ENCODE assay signal across 12 mouse cellular contexts in the genomic region with DNA sequence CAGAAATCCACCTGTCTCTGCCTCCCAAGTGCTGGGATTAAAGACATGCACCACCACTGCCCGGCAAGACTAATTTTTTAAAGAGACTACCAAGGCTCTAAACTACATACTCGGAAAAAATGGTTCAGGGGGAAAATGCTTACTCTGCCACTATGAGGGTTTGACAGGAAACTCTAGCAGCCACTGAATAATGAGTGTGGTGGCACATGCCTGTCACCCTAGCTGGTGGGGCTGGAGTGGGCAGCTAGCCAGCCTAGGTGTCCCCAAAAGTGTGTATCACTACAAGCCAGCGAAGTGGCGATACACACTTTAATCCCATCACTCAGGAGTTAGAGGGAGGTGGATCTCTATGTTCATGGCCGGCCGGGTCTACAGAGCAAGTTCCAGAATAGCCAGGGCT. TPM values are rescaled to one million over a fixed set of nuclear protein-coding genes. Genes with fewer than 3 reads are reported as not detected.
DNase-seq lines count a peak whose midpoint lies in the region; ATAC-seq and TF ChIP-seq lines count a peak whose summit lies in the region.
"Had no signal": no experiment of that assay in that cellular context is flagged by ENCODE, and none has a peak within 500 bp of the region (broad histone marks: within the 10 kb centered on the region; RNA-seq: fewer than 3 reads in every experiment).

No protein-coding gene starts in this region.

- H3K9ac ChIP-seq in hindbrain, embryonic 16.5 days (ENCODE audit: low read depth, low read length), result no peak overlapping the region
- H3K9ac ChIP-seq: heart, embryonic 12.5 days had no signal

- H3K4me2 ChIP-seq in hindbrain, embryonic 16.5 days (ENCODE audit: low read length), result no peak overlapping the region

- ATAC-seq in hindbrain, embryonic 16.5 days, result no peak
- peak; percentile 38 for ATAC-seq in inflammation-experienced regulatory T-cells, adult 6 months
- ATAC-seq: hindbrain, postnatal 0 days had no signal

- H3K36me3 ChIP-seq in hindbrain, embryonic 10.5 days, result peaks cover 39% of the 10 kb centered on the region
- H3K36me3 ChIP-seq in hindbrain, embryonic 16.5 days (ENCODE audit: control insufficient read depth, insufficient read depth, low read length), result peaks cover 16% of the 10 kb centered on the region
- H3K36me3 ChIP-seq in E14TG2a.4 (ENCODE audit: insufficient read depth, low read length), result peaks cover 52% of the 10 kb centered on the region

- no peak for DNase-seq in hindbrain, embryonic 10.5 days (ENCODE audit: low spot score)
- peak; percentile 55 for DNase-seq in 416B (ENCODE audit: low read depth)
- DNase-seq in embryo, embryonic 10.5 days (ENCODE audit: low spot score), result no peak
- no peak for DNase-seq in layer of hippocampus, adult 11-12 months (ENCODE audit: low spot score)
- DNase-seq: adrenal gland, postnatal 25 days; right cerebral cortex, postnatal 25 days; thymus, adult 2 months had no signal

- H3K27me3 ChIP-seq in hindbrain, embryonic 10.5 days (ENCODE audit: insufficient read depth, poor library complexity, severe bottlenecking), result no peaks in the 10 kb centered on the region
- H3K27me3 ChIP-seq in hindbrain, embryonic 16.5 days (replicated peaks; ENCODE audit: control insufficient read depth, insufficient read depth, low read length), result no peaks in the 10 kb centered on the region
- H3K27me3 ChIP-seq in E14TG2a.4 (ENCODE audit: insufficient read depth, low read length), result no peaks in the 10 kb centered on the region
- H3K27me3 ChIP-seq: heart, embryonic 12.5 days had no signal

- 0 out of 2 replicates have a peak overlapping the region, but pooled peaks have one; percentile 11 for H3K4me3 ChIP-seq in hindbrain, embryonic 10.5 days
- H3K4me3 ChIP-seq in hindbrain, embryonic 16.5 days (ENCODE audit: low read length), result no peak overlapping the region
- H3K4me3 ChIP-seq in E14TG2a.4 (replicated peaks; ENCODE audit: low read length), result peak overlapping the region; percentile 97

- 91% methylated on average over 6 of the region's 6 CpGs for WGBS in hindbrain, embryonic 10.5 days
- WGBS in hindbrain, embryonic 16.5 days, result 94% methylated on average over 6 of the region's 6 CpGs

- no peak overlapping the region for H3K27ac ChIP-seq in hindbrain, embryonic 10.5 days
- H3K27ac ChIP-seq in hindbrain, embryonic 16.5 days (ENCODE audit: low read depth, low read length), result no peak overlapping the region
- H3K27ac ChIP-seq: hindbrain, postnatal 0 days had no signal

- H3K4me1 ChIP-seq in hindbrain, embryonic 10.5 days (replicated peaks), result peaks cover 21% of the 10 kb centered on the region
- H3K4me1 ChIP-seq in hindbrain, embryonic 16.5 days (ENCODE audit: control insufficient read depth, insufficient read depth, low read depth, low read length), result peaks cover 17% of the 10 kb centered on the region
- H3K4me1 ChIP-seq in E14TG2a.4 (replicated peaks; ENCODE audit: low read depth, low read length), result peaks cover 62% of the 10 kb centered on the region

- H3K9me3 ChIP-seq in hindbrain, embryonic 10.5 days, result no peaks in the 10 kb centered on the region
- H3K9me3 ChIP-seq in hindbrain, embryonic 16.5 days (ENCODE audit: control insufficient read depth, low read length), result no peaks in the 10 kb centered on the region
- no peaks in the 10 kb centered on the region for H3K9me3 ChIP-seq in E14TG2a.4 (ENCODE audit: low read length)
- H3K9me3 ChIP-seq: heart, embryonic 12.5 days had no signal

- TF ChIP-seq CTCF in E14TG2a.4 (conservative IDR thresholded peaks at IDR 0.05; ENCODE audit: low read length), result no peak

RNA-seq across cellular contexts. Expression of gene Ddx21, which starts 2.0 kb away (rescaled TPM):
- polyA plus RNA-seq in hindbrain, embryonic 10.5 days (2016; fragmentation: Nextera tagmentation; extraction: Ambion mirVana), result 20.1 and 31.2 TPM in 2 replicates
- polyA plus RNA-seq in hindbrain, embryonic 16.5 days (2015; fragmentation: Nextera tagmentation; extraction: Ambion mirVana), result 10.6 and 13.9 TPM in 2 replicates
- polyA plus RNA-seq in inflammation-experienced regulatory T-cells, adult 6 months (2017; shearing (Covaris generic)), result 10 to 100 TPM; 51.4 to 60.7 (median 54.9) TPM

RNA-seq across cellular contexts. Expression of gene Kif1bp, which starts 21.8 kb away (rescaled TPM):
- polyA plus RNA-seq in hindbrain, embryonic 10.5 days (2016; fragmentation: Nextera tagmentation; extraction: Ambion mirVana), result 39.4 and 46.5 TPM in 2 replicates
- polyA plus RNA-seq in hindbrain, embryonic 16.5 days (2015; fragmentation: Nextera tagmentation; extraction: Ambion mirVana), result 73.2 and 73.6 TPM in 2 replicates
- 1 to 10 TPM; 4.1 to 8.7 (median 5.0) TPM for polyA plus RNA-seq in inflammation-experienced regulatory T-cells, adult 6 months (2017; shearing (Covaris generic))

RNA-seq across cellular contexts. Expression of gene Ddx50, which starts 51.0 kb away (rescaled TPM):
- 95.7 and 99.7 TPM in 2 replicates for polyA plus RNA-seq in hindbrain, embryonic 10.5 days (2016; fragmentation: Nextera tagmentation; extraction: Ambion mirVana)
- polyA plus RNA-seq in hindbrain, embryonic 16.5 days (2015; fragmentation: Nextera tagmentation; extraction: Ambion mirVana), result 76.3 and 82.0 TPM in 2 replicates
- 100 to 1,000 TPM in 2 of 3 experiments, 10 to 100 TPM in 1; 94.3 to 115 (median 103) TPM for polyA plus RNA-seq in inflammation-experienced regulatory T-cells, adult 6 months (2017; shearing (Covaris generic))
